Mouse (Mus musculus) stomach, postnatal 0 days (tissue): ENCODE data around the gene Mboat2.

ENCODE experiments used
- CTCF ChIP-seq: IDR thresholded peaks from 2 replicates; pipeline ENCODE4 v1.5.1; 2016; ENCODE audit warnings: antibody characterized with exemption, low read depth, mild to moderate bottlenecking, moderate library complexity
- EP300 ChIP-seq: optimal IDR thresholded peaks from 2 replicates; pipeline ENCODE3; 2016; ENCODE audit warnings: antibody characterized with exemption

GRCm38 (mm10) chr12:24863762-24864161 lies 33.1 kb downstream of the Mboat2 start:
- TF ChIP-seq CTCF, result no peak
- no peak for TF ChIP-seq EP300
